Mouse (Mus musculus) embryonic fibroblast, embryonic 13.5 days (primary cell): Measurements from ENCODE around the gene Wdr31. TPM values are rescaled to one million over a fixed set of nuclear protein-coding genes. Genes with fewer than 3 reads are reported as not detected.

ENCODE experiments used
- H3K27ac ChIP-seq: 2 replicates; pipeline ENCODE4 v1.5.1; 2012; ENCODE audit warnings: low read length, control low read depth, inconsistent platforms; ENCODE audit not compliant: insufficient read depth
- H3K4me1 ChIP-seq: 2 replicates; pipeline ENCODE4 v1.6.1; 2011; ENCODE audit warnings: low read length; ENCODE audit not compliant: control insufficient read depth, insufficient read depth
- H3K4me3 ChIP-seq: 2 replicates; pipeline ENCODE4 v1.5.1; 2011; ENCODE audit warnings: mild to moderate bottlenecking, control low read depth, low read length; ENCODE audit not compliant: insufficient read depth
- CTCF ChIP-seq: IDR thresholded peaks from 2 replicates; pipeline ENCODE4 v1.5.1; 2011; ENCODE audit warnings: mild to moderate bottlenecking, control low read depth, low read length, moderate library complexity, borderline replicate concordance; ENCODE audit not compliant: insufficient read depth
- POLR2A ChIP-seq: IDR thresholded peaks from 2 replicates; pipeline ENCODE4 v1.6.1; 2011; ENCODE audit warnings: low read depth, mild to moderate bottlenecking, control low read depth, low read length, moderate library complexity
- polyA plus RNA-seq: library from polyadenylated mRNA; stranded (reverse); fragments of >200 nt; gene quantifications from 2 replicates; pipeline ENCODE4 v1.2.4, GENCODE M21; 2011; ENCODE audit warnings: low read depth; ENCODE audit not compliant: missing spikeins, insufficient read length

The Wdr31 gene
- polyA plus RNA-seq, 1 experiment, result 2.4 TPM

DNA sequence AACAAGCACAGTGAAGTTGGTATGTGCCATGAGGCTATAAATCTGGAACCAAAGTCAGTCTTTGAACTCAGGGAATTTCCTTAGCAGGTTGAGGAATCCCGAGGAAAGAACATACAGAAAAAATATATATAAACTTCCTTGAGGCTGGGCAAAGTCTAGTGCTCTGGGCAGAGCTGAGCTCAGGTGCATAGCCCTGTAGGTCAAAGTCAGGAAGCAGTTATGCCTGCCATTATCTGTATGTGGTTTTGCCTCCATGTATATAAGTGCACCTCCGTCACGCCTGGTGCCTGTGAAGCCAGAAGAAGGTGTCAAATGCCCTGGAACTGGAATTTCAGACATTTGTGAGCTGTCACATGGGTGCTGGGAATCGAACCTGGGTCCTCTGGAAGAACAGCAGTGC, 30.1 kb upstream of the Wdr31 start:
- H3K27ac ChIP-seq, result no peak overlapping the region
- H3K4me3 ChIP-seq, result no peak overlapping the region
- no peak for TF ChIP-seq POLR2A
- no peak for TF ChIP-seq CTCF
- H3K4me1 ChIP-seq, result no peaks in the 10 kb centered on the region

GRCm38 (mm10) chr4:62496815-62497214, 26.1 kb upstream of the Wdr31 start:
- no peak for TF ChIP-seq CTCF
- no peak overlapping the region for H3K4me3 ChIP-seq
- H3K4me1 ChIP-seq, result no peaks in the 10 kb centered on the region
- H3K27ac ChIP-seq, result no peak overlapping the region

- TF ChIP-seq CTCF (no peak), POLR2A (no peak)
- Histone ChIP-seq H3K27ac (no peak overlapping the region), H3K4me3 (no peak overlapping the region), H3K4me1 (no peaks in the 10 kb centered on the region)
Measured at GRCm38 (mm10) chr4:62495946-62496345, 25.2 kb upstream of the Wdr31 start.

DNA sequence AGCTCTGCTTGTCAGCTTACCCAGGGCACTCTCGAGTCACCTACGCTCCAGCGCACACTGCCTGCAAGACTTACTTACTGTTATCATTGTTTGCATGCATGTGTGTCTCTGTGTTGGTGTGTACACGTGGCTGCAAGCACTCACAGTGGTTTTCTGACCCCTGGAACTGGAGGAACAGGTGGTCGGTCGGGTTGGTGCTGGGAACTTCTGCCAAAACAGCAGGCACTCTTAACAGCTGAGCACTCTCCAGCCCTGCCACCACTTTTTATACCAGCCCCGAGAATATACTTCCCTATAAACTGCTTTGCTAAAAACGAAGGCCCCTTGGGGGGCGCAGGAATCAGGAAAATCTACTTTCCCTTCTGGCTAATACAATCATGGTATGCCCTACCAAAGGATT, 23.5 kb upstream of the Wdr31 start:
- Histone ChIP-seq H3K27ac (no peak overlapping the region), H3K4me3 (no peak overlapping the region), H3K4me1 (no peaks in the 10 kb centered on the region)
- TF ChIP-seq CTCF (no peak), POLR2A (no peak)

DNA sequence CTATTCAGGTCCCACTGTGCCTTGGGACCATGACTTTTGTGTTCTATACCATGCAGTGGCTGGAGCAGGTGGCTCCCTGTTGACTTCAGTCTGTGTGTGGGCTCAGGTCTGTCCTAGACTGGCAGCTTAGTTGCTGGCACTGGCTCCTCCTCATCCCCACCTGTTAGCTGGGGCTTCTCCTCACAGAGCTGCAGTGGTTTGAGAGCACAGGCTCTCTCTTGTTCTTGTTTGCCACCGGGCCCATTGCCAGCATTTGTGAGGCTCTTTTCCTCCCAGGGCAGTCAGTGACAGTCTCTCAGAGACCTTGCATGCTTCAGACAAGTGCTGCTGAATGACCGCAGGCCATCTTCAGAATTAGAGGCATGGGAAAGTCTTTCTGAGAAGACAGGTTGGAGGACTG, 22.0 kb upstream of the Wdr31 start:
- Histone ChIP-seq H3K4me1 (no peaks in the 10 kb centered on the region), H3K27ac (no peak overlapping the region), H3K4me3 (no peak overlapping the region)
- TF ChIP-seq POLR2A (no peak), CTCF (no peak)

- no peaks in the 10 kb centered on the region for H3K4me1 ChIP-seq
- no peak for TF ChIP-seq POLR2A
- TF ChIP-seq CTCF, result no peak
- H3K4me3 ChIP-seq, result no peak overlapping the region
- H3K27ac ChIP-seq, result no peak overlapping the region
Measured at GRCm38 (mm10) chr4:62487914-62488313, 17.2 kb upstream of the Wdr31 start.

DNA sequence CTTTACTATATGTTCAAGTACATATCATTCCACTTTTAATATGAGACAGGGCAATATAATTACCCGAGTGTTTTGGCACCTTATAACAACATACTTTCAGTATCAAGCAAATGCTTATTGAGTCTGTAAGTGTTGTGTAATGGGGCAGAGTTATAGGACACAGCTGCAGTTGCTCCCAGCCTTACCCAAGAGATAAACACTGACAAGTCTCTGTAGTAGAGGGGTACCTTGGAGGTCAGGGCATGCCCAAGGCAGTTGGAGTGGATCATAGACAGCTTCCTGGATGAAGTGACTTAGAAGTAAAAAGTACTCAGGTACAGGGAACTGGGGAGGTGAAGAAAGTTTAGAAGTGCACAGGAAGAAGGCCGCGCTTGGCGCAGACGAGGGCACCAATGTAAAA, 16.5 kb upstream of the Wdr31 start:
- H3K27ac ChIP-seq, result no peak overlapping the region
- H3K4me1 ChIP-seq, result no peaks in the 10 kb centered on the region
- H3K4me3 ChIP-seq, result no peak overlapping the region
- TF ChIP-seq POLR2A (no peak), CTCF (no peak)

GRCm38 (mm10) chr4:62486162-62486696, 15.5 kb upstream of the Wdr31 start:
- Histone ChIP-seq H3K4me3 (no peak overlapping the region), H3K4me1 (no peaks in the 10 kb centered on the region), H3K27ac (no peak overlapping the region)
- no peak for TF ChIP-seq POLR2A
- no peak for TF ChIP-seq CTCF

DNA sequence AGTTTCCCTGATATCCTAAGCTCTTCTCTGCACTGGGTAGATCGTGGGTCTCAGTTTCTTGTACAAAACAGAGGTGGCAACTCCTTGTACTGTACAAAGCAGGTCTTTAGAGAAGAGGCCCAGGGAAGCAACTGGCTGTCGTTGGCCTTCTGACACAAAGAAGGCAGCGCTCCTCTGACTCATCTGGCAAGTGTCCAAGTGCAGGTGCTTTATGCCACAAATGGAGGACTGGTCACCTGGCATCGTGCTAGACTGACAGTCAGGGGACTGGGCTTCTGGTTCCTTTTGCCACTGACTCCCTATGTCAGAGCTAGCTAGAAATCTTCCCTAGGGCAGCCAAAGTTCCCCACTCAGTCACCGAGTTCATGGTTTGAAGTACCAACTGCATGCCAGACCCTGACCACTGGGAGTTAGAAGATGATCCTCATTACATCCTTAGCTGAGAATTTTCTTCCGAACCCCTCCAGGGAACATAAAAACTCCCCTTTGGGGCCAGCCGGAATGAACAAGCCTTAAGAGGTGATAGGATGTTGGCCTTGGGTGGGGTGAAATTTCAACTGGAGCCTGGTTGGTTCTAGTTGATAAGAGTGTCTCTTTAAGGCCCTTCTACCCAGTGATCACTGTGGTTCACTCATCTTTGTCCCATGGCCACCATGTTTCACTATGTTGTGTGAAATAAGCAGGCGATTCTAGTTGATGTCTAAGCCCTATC, 14.9 kb upstream of the Wdr31 start:
- no peak overlapping the region for H3K27ac ChIP-seq
- TF ChIP-seq POLR2A, result no peak
- TF ChIP-seq CTCF, result no peak
- H3K4me3 ChIP-seq, result no peak overlapping the region
- H3K4me1 ChIP-seq, result no peaks in the 10 kb centered on the region

DNA sequence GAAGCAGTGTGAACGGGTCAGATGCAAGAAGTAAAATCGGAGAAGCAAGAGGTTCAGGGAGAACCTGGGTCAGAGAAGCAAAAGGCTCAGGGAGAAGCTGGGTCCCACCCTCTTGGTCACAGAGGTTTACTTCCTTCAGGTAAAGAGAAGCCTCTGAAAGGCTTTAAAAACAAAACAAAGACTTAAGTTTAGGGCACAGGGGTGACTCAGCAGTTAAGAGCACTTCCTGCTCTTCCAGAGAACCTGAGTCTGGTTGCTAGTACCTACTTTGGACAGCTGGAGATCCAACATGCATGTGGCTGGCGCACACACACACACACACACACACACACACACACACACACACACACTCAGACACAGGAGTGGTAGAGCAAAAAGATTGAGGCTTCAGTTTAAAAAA, 14.2 kb upstream of the Wdr31 start:
- no peak overlapping the region for H3K27ac ChIP-seq
- H3K4me1 ChIP-seq, result no peaks in the 10 kb centered on the region
- no peak for TF ChIP-seq CTCF
- TF ChIP-seq POLR2A, result no peak
- H3K4me3 ChIP-seq, result no peak overlapping the region
